Mouse (Mus musculus) embryonic facial prominence, embryonic 15.5 days (tissue): ENCODE data around the gene C2cd4a. TPM values are rescaled to one million over a fixed set of nuclear protein-coding genes. Genes with fewer than 3 reads are reported as not detected.
A peak's percentile ranks its signal among the peaks of the same experiment; 100 is the strongest.

Source experiments
- ATAC-seq: fragments of 200-750 bp; cut with Nextera tagmentation; 2 replicates; pipeline ENCODE4 v1.8.0; 2017; ENCODE audit warnings: low read depth, moderate TSS enrichment; ENCODE audit not compliant: insufficient number of reproducible peaks, low FRiP score, low TSS enrichment
- H3K27ac ChIP-seq: fragments of 300-500 bp; sonication (generic); replicated peaks from 2 replicates; pipeline ENCODE4 v1.5.1; 2015; ENCODE audit warnings: mild to moderate bottlenecking, inconsistent platforms
- H3K27me3 ChIP-seq: fragments of 300-500 bp; sonication (generic); 2 replicates; pipeline ENCODE4 v1.6.1; 2015; ENCODE audit warnings: inconsistent platforms
- H3K36me3 ChIP-seq: fragments of 300-500 bp; sonication (generic); 2 replicates; pipeline ENCODE4 v1.6.1; 2015; ENCODE audit warnings: mild to moderate bottlenecking, inconsistent platforms
- H3K4me1 ChIP-seq: fragments of 300-500 bp; sonication (generic); 2 replicates; pipeline ENCODE4 v1.6.1; 2015; ENCODE audit warnings: inconsistent platforms
- H3K4me2 ChIP-seq: fragments of 300-500 bp; sonication (generic); replicated peaks from 2 replicates; pipeline ENCODE4 v1.6.1; 2015; ENCODE audit warnings: mild to moderate bottlenecking, inconsistent platforms
- H3K4me3 ChIP-seq: fragments of 300-500 bp; sonication (generic); replicated peaks from 2 replicates; pipeline ENCODE4 v1.5.1; 2015; ENCODE audit warnings: mild to moderate bottlenecking, inconsistent platforms
- H3K9ac ChIP-seq: fragments of 300-500 bp; sonication (generic); 2 replicates; pipeline ENCODE4 v1.6.1; 2015; ENCODE audit warnings: inconsistent platforms
- H3K9me3 ChIP-seq: fragments of 300-500 bp; sonication (generic); replicated peaks from 2 replicates; pipeline ENCODE4 v1.6.1; 2016; ENCODE audit warnings: inconsistent platforms
- WGBS: fragments of 180-500 bp; shearing (Covaris S2); methylation state at CpG from one replicate; pipeline ENCODE4 v1.1.7; 2015; 5-methylcytosine and 5-hydroxymethylcytosine counted together
- polyA plus RNA-seq: library from polyadenylated mRNA; unstranded; fragments of >200 nt; fragmentation: Nextera tagmentation; extraction: Ambion mirVana; gene quantifications from 2 replicates; pipeline ENCODE4 v1.2.1, GENCODE M21; 2015

The C2cd4a gene
- polyA plus RNA-seq: 0.49 and 0.89 TPM in 2 replicates

GRCm38 (mm10) chr9:67832046-67832605, at the start of gene C2cd4a:
Gene C2cd4a (minus strand): TSS chr9:67832330.
- Histone ChIP-seq H3K4me1 (peaks cover 25% of the 10 kb centered on the region), H3K27ac (no peak within 1 kb of the TSS), H3K4me2 (peak within 1 kb of the TSS; percentile 95), H3K9me3 (no peaks in the 10 kb centered on the region), H3K36me3 (no peaks in the 10 kb centered on the region), H3K9ac (peak within 1 kb of the TSS; percentile 21), H3K4me3 (peak within 1 kb of the TSS; percentile 60), H3K27me3 (peaks cover 42% of the 10 kb centered on the region)
- ATAC-seq: no peak
- WGBS: under 1% methylated on average over 20 of the region's 20 CpGs

DNA sequence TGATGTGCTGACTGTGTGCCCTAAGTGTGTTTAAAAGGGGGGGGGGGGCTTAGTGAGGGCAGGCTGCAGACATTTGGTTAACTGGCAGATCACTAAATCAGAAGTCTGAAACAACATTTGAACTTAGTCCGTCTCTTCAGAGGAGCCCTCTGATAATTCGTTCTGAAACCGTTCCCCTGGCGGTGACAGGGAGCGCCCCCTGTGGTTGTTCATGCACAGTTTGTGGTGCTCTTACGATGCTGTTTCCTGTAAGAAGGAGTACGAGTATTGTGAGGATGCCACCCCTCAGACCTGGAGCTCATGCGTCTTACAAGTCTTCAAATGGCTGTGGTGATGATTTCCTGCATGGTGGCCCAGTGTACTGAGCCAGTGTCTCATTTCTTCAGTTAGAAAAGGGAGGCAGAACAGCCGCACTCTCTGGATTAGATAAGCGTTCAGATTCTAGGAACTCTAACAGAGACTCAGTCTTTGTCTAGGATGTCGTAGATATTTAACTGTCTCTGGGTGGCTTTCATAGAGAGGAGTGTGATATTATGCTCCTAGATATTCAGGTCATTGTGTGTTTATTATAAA, 46.2 kb upstream of the C2cd4a start:
- WGBS: 91% methylated on average over 11 of the region's 11 CpGs
- Histone ChIP-seq H3K9ac (no peak overlapping the region), H3K4me2 (no peak overlapping the region), H3K4me3 (no peak overlapping the region), H3K36me3 (peaks cover 7% of the 10 kb centered on the region), H3K9me3 (no peaks in the 10 kb centered on the region), H3K4me1 (no peaks in the 10 kb centered on the region), H3K27ac (no peak overlapping the region), H3K27me3 (no peaks in the 10 kb centered on the region)
- no peak for ATAC-seq

- ATAC-seq: no peak
- H3K27ac ChIP-seq: no peak overlapping the region
- peak overlapping the region; percentile 12; the same call in 1 of the 2 replicates for H3K4me2 ChIP-seq
- no peaks in the 10 kb centered on the region for H3K9me3 ChIP-seq
- no peak overlapping the region for H3K9ac ChIP-seq
- H3K27me3 ChIP-seq: no peaks in the 10 kb centered on the region
- 62% methylated on average over 14 of the region's 14 CpGs for WGBS
- H3K4me1 ChIP-seq: no peaks in the 10 kb centered on the region
- H3K36me3 ChIP-seq: peaks cover 7% of the 10 kb centered on the region
- H3K4me3 ChIP-seq: no peak overlapping the region
Measured at GRCm38 (mm10) chr9:67877081-67877718, 45.1 kb upstream of the C2cd4a start.

- WGBS: 65% methylated on average over 2 of the region's 2 CpGs
- Histone ChIP-seq H3K4me2 (no peak overlapping the region), H3K9me3 (no peaks in the 10 kb centered on the region), H3K36me3 (peaks cover 3% of the 10 kb centered on the region; the same call in 1 of the 2 replicates), H3K4me1 (no peaks in the 10 kb centered on the region), H3K27me3 (no peaks in the 10 kb centered on the region), H3K9ac (no peak overlapping the region), H3K27ac (no peak overlapping the region), H3K4me3 (no peak overlapping the region)
- no peak for ATAC-seq
Measured at GRCm38 (mm10) chr9:67875337-67875736, 43.2 kb upstream of the C2cd4a start.

DNA sequence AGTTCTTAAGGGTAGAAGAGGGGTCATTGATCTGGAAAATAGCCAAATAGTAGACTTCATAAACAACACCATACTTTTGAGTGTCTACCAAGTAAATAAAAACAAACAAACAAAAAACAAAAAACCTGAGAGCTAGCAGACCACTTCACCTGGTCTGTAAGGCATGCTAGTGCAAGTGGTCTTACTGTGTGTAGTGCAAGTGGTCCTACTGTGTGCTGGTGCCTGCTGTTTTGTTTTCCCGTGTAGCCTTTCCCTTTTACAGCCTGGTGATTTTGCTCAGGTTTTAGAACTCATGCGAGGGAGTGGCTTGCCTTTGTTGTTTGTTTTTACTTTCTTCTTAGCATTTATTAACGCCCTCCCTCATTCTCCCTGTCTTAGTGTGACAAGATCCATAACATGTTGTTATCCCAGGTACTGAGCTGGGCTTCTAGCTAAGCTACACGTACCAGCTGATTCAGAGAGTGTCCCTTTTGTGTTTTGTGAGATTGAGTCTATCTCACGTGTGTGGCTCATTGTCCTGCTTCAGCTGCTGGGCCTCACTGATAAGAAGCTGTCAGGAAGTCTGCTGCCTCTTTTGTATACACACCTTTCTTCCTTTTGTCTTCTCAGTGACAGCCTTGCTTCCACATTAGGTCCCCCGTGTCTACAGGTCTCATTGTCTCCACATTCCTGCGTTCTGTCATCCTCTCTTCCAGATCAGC, 42.5 kb upstream of the C2cd4a start:
- no peaks in the 10 kb centered on the region for H3K27me3 ChIP-seq
- H3K36me3 ChIP-seq: peaks cover 3% of the 10 kb centered on the region; the same call in 1 of the 2 replicates
- no peak overlapping the region for H3K27ac ChIP-seq
- H3K4me3 ChIP-seq: no peak overlapping the region
- ATAC-seq: no peak
- no peaks in the 10 kb centered on the region for H3K4me1 ChIP-seq
- WGBS: 87% methylated on average over 7 of the region's 7 CpGs
- H3K9me3 ChIP-seq: no peaks in the 10 kb centered on the region
- no peak overlapping the region for H3K4me2 ChIP-seq
- no peak overlapping the region for H3K9ac ChIP-seq

DNA sequence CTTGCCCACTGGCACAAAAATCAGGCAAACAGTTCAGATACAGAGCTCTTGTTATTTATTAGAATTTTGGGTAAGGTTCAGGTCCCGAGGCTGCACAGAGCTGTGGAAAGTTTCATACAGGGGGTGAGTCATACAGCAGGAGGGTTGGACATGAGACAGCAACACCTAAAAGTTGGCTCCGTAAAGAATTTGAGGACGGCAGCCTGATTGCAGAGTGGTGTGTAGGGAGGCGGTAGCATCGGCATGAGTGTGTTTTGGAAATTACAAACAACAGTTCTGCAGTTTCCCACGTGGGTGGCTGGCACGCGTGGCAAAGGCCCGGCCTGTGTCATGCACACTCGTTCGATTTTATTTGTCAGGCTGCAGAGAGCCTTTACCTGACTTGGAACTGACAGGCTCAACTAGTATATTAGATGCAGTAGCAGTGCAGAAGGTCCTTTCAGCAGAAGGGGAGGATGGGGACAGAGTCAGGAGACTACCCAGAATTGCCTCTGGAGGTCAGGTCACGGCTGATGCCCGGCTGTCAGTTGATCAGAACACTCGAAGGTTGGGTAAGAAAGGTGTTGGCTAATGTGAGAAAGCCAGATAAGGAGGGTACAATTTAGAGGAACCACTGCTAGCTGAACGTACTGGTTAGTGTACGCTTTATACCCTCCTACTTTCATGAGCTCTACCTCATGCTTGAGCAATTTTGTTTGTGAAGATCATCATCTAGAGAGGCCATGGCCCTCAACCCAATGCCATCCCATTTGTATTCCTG, 37.7 kb upstream of the C2cd4a start:
- ATAC-seq: no peak
- Histone ChIP-seq H3K9ac (no peak overlapping the region), H3K36me3 (no peaks in the 10 kb centered on the region), H3K4me3 (no peak overlapping the region), H3K27me3 (no peaks in the 10 kb centered on the region), H3K4me1 (no peaks in the 10 kb centered on the region), H3K27ac (no peak overlapping the region), H3K9me3 (no peaks in the 10 kb centered on the region), H3K4me2 (no peak overlapping the region)
- WGBS: 78% methylated on average over 16 of the region's 16 CpGs

DNA sequence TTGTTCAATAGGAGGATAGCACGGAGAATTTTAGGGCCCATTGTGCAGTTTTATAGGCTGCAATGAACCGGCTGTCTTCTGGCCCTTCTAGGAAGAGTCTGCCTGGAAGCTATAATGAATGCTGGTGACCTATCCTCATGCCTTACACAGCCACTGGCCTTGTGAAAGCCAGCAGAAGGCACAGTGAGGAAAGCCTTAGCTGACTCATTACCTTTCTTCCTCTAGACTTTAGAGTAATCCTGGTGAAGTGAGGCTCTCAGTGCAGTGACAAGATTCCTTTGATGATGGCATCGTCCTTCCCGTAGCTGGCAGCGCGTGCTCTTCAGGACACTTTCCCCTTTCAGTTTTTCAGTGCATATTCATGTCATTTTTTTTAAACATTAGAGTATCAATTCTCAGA, 35.3 kb upstream of the C2cd4a start:
- no peak overlapping the region for H3K9ac ChIP-seq
- no peaks in the 10 kb centered on the region for H3K9me3 ChIP-seq
- no peak overlapping the region for H3K4me3 ChIP-seq
- no peaks in the 10 kb centered on the region for H3K36me3 ChIP-seq
- no peak for ATAC-seq
- no peak overlapping the region for H3K27ac ChIP-seq
- H3K27me3 ChIP-seq: no peaks in the 10 kb centered on the region
- no peak overlapping the region for H3K4me2 ChIP-seq
- 78% methylated on average over 6 of the region's 6 CpGs for WGBS
- no peaks in the 10 kb centered on the region for H3K4me1 ChIP-seq

DNA sequence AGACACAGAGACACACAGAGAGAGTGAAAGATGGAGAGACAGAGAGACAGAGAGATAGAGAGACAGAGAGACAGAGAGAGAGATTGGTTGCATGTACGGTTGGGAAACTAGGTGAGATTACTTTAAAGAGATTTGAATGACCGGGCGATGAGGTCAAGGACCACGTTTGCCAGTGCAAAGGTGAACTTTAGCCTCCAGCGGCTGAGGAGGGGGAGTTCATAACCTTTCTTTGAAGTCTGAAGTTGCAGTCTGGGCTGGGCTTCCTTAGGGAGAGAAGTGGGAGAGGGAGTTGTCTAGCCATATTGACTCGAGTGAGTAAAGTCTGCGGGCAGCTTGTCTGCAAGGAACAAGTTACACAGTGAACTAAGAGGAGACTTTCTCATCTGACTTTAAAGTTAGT, 33.3 kb upstream of the C2cd4a start:
- no peak overlapping the region for H3K4me3 ChIP-seq
- H3K9ac ChIP-seq: no peak overlapping the region

DNA sequence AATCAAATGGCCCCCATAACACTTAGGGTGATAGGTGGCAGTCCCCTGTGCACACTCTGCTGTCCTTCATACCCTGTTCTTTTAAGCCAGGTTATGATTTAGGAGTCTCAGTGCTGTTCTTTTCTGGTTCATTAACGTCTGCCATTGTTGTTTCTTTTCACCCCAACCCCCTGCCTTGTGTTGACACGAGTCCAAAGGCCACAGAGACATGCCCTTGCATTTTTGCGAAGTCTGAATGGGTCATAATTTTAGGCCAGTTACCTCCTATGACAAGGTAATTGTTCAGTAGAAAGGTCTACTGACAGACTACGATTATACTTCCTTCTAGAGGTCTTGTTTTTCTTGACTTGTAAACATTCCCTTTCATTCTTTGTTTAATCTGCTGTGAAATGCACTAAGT, 31.9 kb upstream of the C2cd4a start:
- Histone ChIP-seq H3K4me2 (no peak overlapping the region), H3K27ac (no peak overlapping the region), H3K27me3 (no peaks in the 10 kb centered on the region), H3K9ac (no peak overlapping the region), H3K4me3 (no peak overlapping the region), H3K9me3 (no peaks in the 10 kb centered on the region), H3K36me3 (no peaks in the 10 kb centered on the region), H3K4me1 (no peaks in the 10 kb centered on the region)
- no peak for ATAC-seq
- WGBS: 46% methylated on average over 4 of the region's 4 CpGs

More for the DNA sequence above, 33.3 kb upstream of the C2cd4a start:
- 34% methylated on average over 7 of the region's 7 CpGs for WGBS
- H3K27ac ChIP-seq: no peak overlapping the region
- H3K27me3 ChIP-seq: no peaks in the 10 kb centered on the region
- no peak overlapping the region for H3K4me2 ChIP-seq
- no peak for ATAC-seq
- H3K36me3 ChIP-seq: no peaks in the 10 kb centered on the region
- H3K9me3 ChIP-seq: no peaks in the 10 kb centered on the region
- H3K4me1 ChIP-seq: no peaks in the 10 kb centered on the region

GRCm38 (mm10) chr9:67863332-67863731, 31.2 kb upstream of the C2cd4a start:
- Histone ChIP-seq H3K9me3 (no peaks in the 10 kb centered on the region), H3K4me2 (no peak overlapping the region), H3K4me1 (no peaks in the 10 kb centered on the region), H3K9ac (no peak overlapping the region), H3K27ac (no peak overlapping the region), H3K4me3 (no peak overlapping the region), H3K36me3 (peaks cover under 1% of the 10 kb centered on the region; the same call in 1 of the 2 replicates), H3K27me3 (no peaks in the 10 kb centered on the region)
- 90% methylated on average over 5 of the region's 5 CpGs for WGBS
- no peak for ATAC-seq

GRCm38 (mm10) chr9:67860273-67860672, 28.1 kb upstream of the C2cd4a start:
- no peak overlapping the region for H3K4me3 ChIP-seq
- no peaks in the 10 kb centered on the region for H3K4me1 ChIP-seq
- no peak overlapping the region for H3K9ac ChIP-seq
- peaks cover 5% of the 10 kb centered on the region for H3K36me3 ChIP-seq
- H3K9me3 ChIP-seq: no peaks in the 10 kb centered on the region
- no peak overlapping the region for H3K4me2 ChIP-seq
- WGBS: 74% methylated on average over 2 of the region's 2 CpGs
- ATAC-seq: no peak
- no peaks in the 10 kb centered on the region for H3K27me3 ChIP-seq
- H3K27ac ChIP-seq: no peak overlapping the region
